Mouse (Mus musculus): Measurements from ENCODE around the gene Aff4. TPM values are rescaled to one million over a fixed set of nuclear protein-coding genes. Genes with fewer than 3 reads are reported as not detected.

The Aff4 gene
- 7.9 and 8.0 TPM in 2 replicates for polyA plus RNA-seq (2012; ENCODE audit: low replicate concordance)

GRCm38 (mm10) chr11:53350291-53351223 is at the start of gene Aff4:
Gene Aff4, plus strand, starts transcription at chr11:53350833.

GRCm38 (mm10) chr11:53324512-53324968 is 26.1 kb upstream of the Aff4 start, which contains the start of gene Zcchc10:
Gene Zcchc10, plus strand, starts transcription at chr11:53324679.

GRCm38 (mm10) chr11:53423036-53423435 is 72.4 kb downstream of the Aff4 start, which contains the start of gene Leap2:
Gene Leap2, minus strand, starts transcription at chr11:53423170.

GRCm38 (mm10) chr11:53430670-53431346 is 80.2 kb downstream of the Aff4 start, which contains the start of the genes Uqcrq and Gdf9:
Gene Uqcrq, minus strand, starts transcription at chr11:53430831.
Gene Gdf9, plus strand, starts transcription at chr11:53431023.

GRCm38 (mm10) chr11:53456474-53457371 is 106.1 kb downstream of the Aff4 start, which contains the start of the genes Gm10447 and Shroom1:
Gene Gm10447, minus strand, starts transcription at chr11:53457110.
Gene Shroom1, plus strand, starts transcription at chr11:53457205.

DNA sequence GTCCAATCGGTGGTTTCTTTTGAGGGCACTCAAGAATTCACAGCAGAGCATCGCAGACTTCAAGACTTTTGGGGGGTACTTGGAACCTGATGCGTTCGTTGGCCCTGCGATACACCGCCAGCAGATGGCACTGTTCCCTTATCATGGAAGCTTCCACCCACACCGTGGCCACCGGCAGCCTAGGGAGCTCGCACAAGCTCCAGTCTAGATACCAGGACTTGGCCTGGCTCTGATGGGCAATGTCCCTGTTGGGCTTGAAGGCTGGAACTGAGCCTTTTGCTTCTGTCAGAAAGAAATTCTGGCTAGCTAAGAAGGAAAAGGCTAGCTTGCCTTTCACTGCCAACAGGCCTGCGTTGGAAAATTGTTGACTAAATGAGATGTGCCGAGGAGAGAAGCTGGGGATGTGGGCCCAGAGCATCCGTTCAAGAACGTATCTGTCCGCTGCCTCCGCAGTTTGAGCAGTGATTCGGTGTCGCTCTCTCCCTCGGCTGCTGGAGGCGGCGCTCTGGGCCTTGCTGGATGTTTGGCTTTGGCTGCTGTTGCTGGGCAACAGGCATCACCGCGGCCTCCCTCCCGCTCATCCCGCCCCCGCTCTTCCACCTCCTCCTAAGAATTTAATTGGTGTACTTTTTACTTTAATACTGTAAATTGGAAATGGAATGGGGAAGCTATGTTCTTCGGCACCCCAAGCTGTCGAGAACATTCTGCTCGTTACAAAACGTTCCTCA is 119.5 kb downstream of the Aff4 start, which contains the start of gene Gm9837:
TSS of gene Gm9837 (minus strand) at position 512 of the 728 bp plus-strand sequence.

Other genes starting within 250 kb of the Aff4 start
- gene Hspa4, start 50.4 kb upstream of the Aff4 start, polyA plus RNA-seq (2012; ENCODE audit: low replicate concordance) = 23.0 and 23.9 TPM in 2 replicates
- 0.71 and 1.5 TPM in 2 replicates for gene Zcchc10, start 26.2 kb upstream of the Aff4 start, polyA plus RNA-seq (2012; ENCODE audit: low replicate concordance)
- gene Leap2, start 72.3 kb downstream of the Aff4 start, polyA plus RNA-seq (2012; ENCODE audit: low replicate concordance) = not detected in 2 replicates
- gene Uqcrq, start 80.0 kb downstream of the Aff4 start, polyA plus RNA-seq (2012; ENCODE audit: low replicate concordance) = 64.2 and 119 TPM in 2 replicates
- 0.14 and 0.24 TPM in 2 replicates for gene Gdf9, start 80.2 kb downstream of the Aff4 start, polyA plus RNA-seq (2012; ENCODE audit: low replicate concordance)
- gene Gm10447, start 106.3 kb downstream of the Aff4 start, polyA plus RNA-seq (2012; ENCODE audit: low replicate concordance) = not detected in 2 replicates
- gene Shroom1, start 106.4 kb downstream of the Aff4 start, polyA plus RNA-seq (2012; ENCODE audit: low replicate concordance) = 0.13 and 0.28 TPM in 2 replicates
- gene Gm9837, start 119.6 kb downstream of the Aff4 start, polyA plus RNA-seq (2012; ENCODE audit: low replicate concordance) = not detected in 2 replicates
- gene Gm9945, start 129.3 kb downstream of the Aff4 start, polyA plus RNA-seq (2012; ENCODE audit: low replicate concordance) = not detected in 2 replicates
- 0.83 and 6.3 TPM in 2 replicates for gene Sowaha, start 129.4 kb downstream of the Aff4 start, polyA plus RNA-seq (2012; ENCODE audit: low replicate concordance)
- 9.5 and 20.4 TPM in 2 replicates for gene Sept8, start 168.4 kb downstream of the Aff4 start, polyA plus RNA-seq (2012; ENCODE audit: low replicate concordance)
- gene Kif3a, start 216.5 kb downstream of the Aff4 start, polyA plus RNA-seq (2012; ENCODE audit: low replicate concordance) = 1.5 and 3.1 TPM in 2 replicates

Data from hematopoietic multipotent progenitor cell, adult 10-12 weeks (in vitro differentiated cells).